ENCODE assay signal across 13 mouse cellular contexts in the genomic region with DNA sequence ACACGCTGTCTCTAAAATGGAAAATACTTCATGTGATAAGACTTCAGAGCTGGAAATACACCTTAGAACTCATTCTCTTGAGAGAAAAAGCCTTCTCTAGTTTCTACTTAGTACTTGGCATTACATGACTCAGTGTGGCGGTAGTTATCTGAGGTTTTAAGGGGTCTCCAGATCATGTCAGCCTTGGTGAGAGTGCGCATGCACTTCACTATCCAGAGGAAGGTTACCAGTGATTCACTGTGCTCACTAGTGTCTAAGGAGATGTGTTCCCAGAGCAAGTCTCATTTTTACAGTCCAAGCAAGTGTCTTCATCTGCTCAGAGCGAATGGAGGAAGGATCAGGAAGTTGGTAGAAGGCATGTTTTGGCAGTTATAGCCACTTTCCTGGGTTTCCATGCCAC.
"Had no signal": no experiment of that assay in that cellular context is flagged by ENCODE, and none has a peak within 500 bp of the region (broad histone marks: within the 10 kb centered on the region; RNA-seq: fewer than 3 reads in every experiment).

No protein-coding gene starts in this region.

- DNase-seq: gastrocnemius, adult 2 months; gastrocnemius, postnatal 10 days; gastrocnemius, postnatal 25 days; heart, adult 18-20 months; heart, postnatal 10 days; heart, postnatal 4 days; kidney, adult 18-20 months; kidney, adult 8-10 months; kidney, postnatal 10 days; kidney, postnatal 25 days; kidney, postnatal 4 days; liver; liver, embryonic 13.5 days had no signal
